Mouse (Mus musculus) MEL (cell line): ENCODE data around the gene Nudt19.

Source experiments
- CTCF ChIP-seq, 3 experiments: IDR thresholded peaks in 2 of 3; conservative IDR thresholded peaks in 1 of 3; 2 replicates each; pipeline ENCODE4 v1.5.1; 2011 to 2012; ENCODE audit warnings: low read length in 3 of 3, low read depth in 2 of 3, mild to moderate bottlenecking in 2 of 3, improper control_type of control experiment in 1 of 3, inconsistent platforms in 1 of 3, mixed read lengths in 1 of 3, moderate library complexity in 1 of 3; ENCODE audit not compliant: control insufficient read depth in 1 of 3, insufficient read depth in 1 of 3, poor library complexity in 1 of 3, severe bottlenecking in 1 of 3
- KAT2A ChIP-seq: conservative IDR thresholded peaks from 2 replicates; pipeline ENCODE4 v1.6.1; 2012; ENCODE audit warnings: low read depth, low read length, improper control_type of control experiment, inconsistent platforms
- MAX ChIP-seq: IDR thresholded peaks from 2 replicates; pipeline ENCODE4 v1.6.1; 2011; ENCODE audit warnings: low read length, improper control_type of control experiment
- NRF1 ChIP-seq: IDR thresholded peaks from 2 replicates; pipeline ENCODE4 v1.6.1; 2014; ENCODE audit warnings: low read depth, mild to moderate bottlenecking, inconsistent platforms, low read length, improper control_type of control experiment, moderate library complexity; ENCODE audit not compliant: poor library complexity, insufficient read depth, severe bottlenecking
- RAD21 ChIP-seq: IDR thresholded peaks from 2 replicates; pipeline ENCODE4 v1.6.1; 2011; ENCODE audit warnings: mild to moderate bottlenecking, low read depth, low read length, improper control_type of control experiment
- UBTF ChIP-seq: IDR thresholded peaks from 2 replicates; pipeline ENCODE4 v1.6.1; 2012; ENCODE audit warnings: low read depth, mild to moderate bottlenecking, inconsistent platforms, low read length, improper control_type of control experiment, moderate library complexity, borderline replicate concordance; ENCODE audit not compliant: insufficient read depth
- ZNF384 ChIP-seq: IDR thresholded peaks from 2 replicates; pipeline ENCODE4 v1.6.1; 2012; ENCODE audit warnings: low read depth, mild to moderate bottlenecking, inconsistent platforms, low read length, improper control_type of control experiment

GRCm38 (mm10) chr7:35586906-35587445, 30.9 kb upstream of the Nudt19 start:
- no peak; the same call in 1 of the 2 replicates for TF ChIP-seq MAX
- no peak for TF ChIP-seq KAT2A
- TF ChIP-seq CTCF (IDR thresholded peaks at IDR 0.05 in 2 of 3, conservative IDR thresholded peaks at IDR 0.05 in 1 of 3; ENCODE audit: control insufficient read depth in 1 of 3, insufficient read depth in 1 of 3, low read depth in 2 of 3, low read length in 3 of 3, poor library complexity in 1 of 3, severe bottlenecking in 1 of 3): no peak
- TF ChIP-seq RAD21: no peak
- no peak for TF ChIP-seq NRF1
- no peak for TF ChIP-seq UBTF
- TF ChIP-seq ZNF384: no peak
